Comparison of ENCODE assay signal across 14 mouse cellular contexts in the genomic region with DNA sequence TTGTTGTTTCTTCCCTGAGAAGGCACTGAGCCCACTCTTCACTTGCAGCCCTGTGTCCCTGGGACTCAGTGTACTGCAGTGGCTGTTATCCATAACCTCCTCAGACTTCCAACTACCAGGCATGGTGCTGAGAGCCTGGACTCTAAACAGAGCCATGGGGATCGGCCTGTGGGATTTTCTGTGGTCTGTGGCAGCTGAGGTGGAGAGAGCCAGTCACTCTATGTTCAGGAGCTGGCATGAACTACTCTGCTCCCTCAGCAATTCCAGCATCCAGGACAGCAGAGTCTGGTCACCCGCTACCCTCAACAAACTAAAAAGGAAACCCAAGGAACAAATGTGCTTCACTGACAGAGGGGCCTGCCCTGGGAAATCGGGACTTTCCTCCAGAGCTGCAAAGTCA. TPM values are rescaled to one million over a fixed set of nuclear protein-coding genes. Genes with fewer than 3 reads are reported as not detected.
A peak's percentile ranks its signal among the peaks of the same experiment; 100 is the strongest.
DNase-seq lines count a peak whose midpoint lies in the region; ATAC-seq and TF ChIP-seq lines count a peak whose summit lies in the region.
"Had no signal": no experiment of that assay in that cellular context is flagged by ENCODE, and none has a peak within 500 bp of the region (broad histone marks: within the 10 kb centered on the region; RNA-seq: fewer than 3 reads in every experiment).

No protein-coding gene starts in this region.

- no peaks in the 10 kb centered on the region for H3K9me3 ChIP-seq in forebrain, embryonic 10.5 days
- H3K9me3 ChIP-seq in forebrain, postnatal 0 days (ENCODE audit: low read length): no peaks in the 10 kb centered on the region
- no peaks in the 10 kb centered on the region for H3K9me3 ChIP-seq in hindbrain, embryonic 10.5 days
- H3K9me3 ChIP-seq in hindbrain, embryonic 11.5 days (ENCODE audit: control insufficient read depth, low read length): no peaks in the 10 kb centered on the region

- no peak overlapping the region for H3K9ac ChIP-seq in forebrain, postnatal 0 days
- no peak overlapping the region for H3K9ac ChIP-seq in hindbrain, embryonic 11.5 days (ENCODE audit: low read depth, low read length)

- H3K4me2 ChIP-seq in forebrain, postnatal 0 days (ENCODE audit: low read depth): no peak overlapping the region
- no peak overlapping the region for H3K4me2 ChIP-seq in hindbrain, embryonic 11.5 days (replicated peaks; ENCODE audit: low read depth, low read length)
- H3K4me2 ChIP-seq: midbrain, embryonic 11.5 days had no signal

- H3K27ac ChIP-seq in forebrain, embryonic 10.5 days: peak overlapping the region; percentile 89
- no peak overlapping the region for H3K27ac ChIP-seq in forebrain, postnatal 0 days (ENCODE audit: low read depth, low read length)
- H3K27ac ChIP-seq in hindbrain, embryonic 10.5 days: peak overlapping the region; percentile 86
- H3K27ac ChIP-seq in hindbrain, embryonic 11.5 days (ENCODE audit: low read depth, low read length): no peak overlapping the region
- H3K27ac ChIP-seq in testis, adult 2 months (ENCODE audit: control insufficient read depth, insufficient read depth, low read depth, low read length): 0 out of 2 replicates have a peak overlapping the region, but pooled peaks have one; percentile 37

- no peak for DNase-seq in forebrain, embryonic 10.5 days (ENCODE audit: extremely low spot score, low spot score)
- DNase-seq in forebrain, postnatal 0 days: no peak
- DNase-seq in hindbrain, embryonic 10.5 days (ENCODE audit: low spot score): no peak
- no peak for DNase-seq in hindbrain, embryonic 11.5 days (ENCODE audit: low spot score)
- DNase-seq in testis, postnatal 10 days (ENCODE audit: low spot score): no peak
- DNase-seq in urinary bladder, adult 18-20 months (ENCODE audit: low spot score in 2 of 2): no peak
- DNase-seq: gastrocnemius, postnatal 25 days; kidney, postnatal 10 days; lung, adult 18-20 months; spleen, adult 18-20 months; thymus, postnatal 25 days had no signal

- H3K4me3 ChIP-seq in forebrain, embryonic 10.5 days: no peak overlapping the region
- H3K4me3 ChIP-seq in forebrain, postnatal 0 days (ENCODE audit: low read depth, low read length): no peak overlapping the region
- no peak overlapping the region for H3K4me3 ChIP-seq in hindbrain, embryonic 10.5 days
- H3K4me3 ChIP-seq in hindbrain, embryonic 11.5 days (ENCODE audit: low read depth, low read length): no peak overlapping the region
- H3K4me3 ChIP-seq in testis, adult 2 months (ENCODE audit: control insufficient read depth, low read depth, low read length): no peak overlapping the region

- no peak for TF ChIP-seq POLR2A in testis, adult 2 months (IDR thresholded peaks at IDR 0.05; ENCODE audit: control insufficient read depth, low read depth, low read length)

- WGBS in forebrain, embryonic 10.5 days: 90% methylated on average over 3 of the region's 3 CpGs
- 72% methylated on average over 3 of the region's 3 CpGs for WGBS in forebrain, postnatal 0 days
- whole genome bisulfite sequencing in hindbrain, embryonic 10.5 days: 89% methylated on average over 3 of the region's 3 CpGs
- 81% methylated on average over 3 of the region's 3 CpGs for WGBS in hindbrain, embryonic 11.5 days

- no peak for ATAC-seq in forebrain, postnatal 0 days
- no peak for ATAC-seq in hindbrain, embryonic 11.5 days (ENCODE audit: low FRiP score)
- no peak for ATAC-seq in erythroid progenitor cell, adult 5-6 weeks (replicated peaks; ENCODE audit: low FRiP score, poor library complexity, severe bottlenecking)

- no peaks in the 10 kb centered on the region for H3K27me3 ChIP-seq in forebrain, embryonic 10.5 days (ENCODE audit: poor library complexity, severe bottlenecking)
- H3K27me3 ChIP-seq in forebrain, postnatal 0 days (ENCODE audit: insufficient read depth, low read length): no peaks in the 10 kb centered on the region
- no peaks in the 10 kb centered on the region for H3K27me3 ChIP-seq in hindbrain, embryonic 10.5 days (ENCODE audit: insufficient read depth, poor library complexity, severe bottlenecking)
- H3K27me3 ChIP-seq in hindbrain, embryonic 11.5 days (ENCODE audit: control insufficient read depth, insufficient read depth, low read length): no peaks in the 10 kb centered on the region
- H3K27me3 ChIP-seq in testis, adult 2 months (ENCODE audit: control insufficient read depth, insufficient read depth, low read length): no peaks in the 10 kb centered on the region

- peaks cover 45% of the 10 kb centered on the region for H3K4me1 ChIP-seq in forebrain, embryonic 10.5 days
- H3K4me1 ChIP-seq in forebrain, postnatal 0 days (ENCODE audit: insufficient read depth): peaks cover 9% of the 10 kb centered on the region
- peaks cover 49% of the 10 kb centered on the region for H3K4me1 ChIP-seq in hindbrain, embryonic 10.5 days (replicated peaks)
- peaks cover 10% of the 10 kb centered on the region for H3K4me1 ChIP-seq in hindbrain, embryonic 11.5 days (replicated peaks; ENCODE audit: control insufficient read depth, insufficient read depth, low read length)
- peaks cover 24% of the 10 kb centered on the region for H3K4me1 ChIP-seq in testis, adult 2 months (ENCODE audit: control insufficient read depth, insufficient read depth, low read length)

- TF ChIP-seq CTCF in forebrain, postnatal 0 days (IDR thresholded peaks at IDR 0.05; ENCODE audit: low read depth): no peak
- TF ChIP-seq CTCF in testis, adult 2 months (IDR thresholded peaks at IDR 0.05; ENCODE audit: control insufficient read depth, insufficient read depth, insufficient replicate concordance, low read depth, low read length): no peak

- H3K36me3 ChIP-seq in forebrain, embryonic 10.5 days (replicated peaks): peaks cover 13% of the 10 kb centered on the region
- H3K36me3 ChIP-seq in forebrain, postnatal 0 days (ENCODE audit: insufficient read depth): no peaks in the 10 kb centered on the region
- H3K36me3 ChIP-seq in hindbrain, embryonic 10.5 days: peaks cover 10% of the 10 kb centered on the region
- no peaks in the 10 kb centered on the region for H3K36me3 ChIP-seq in hindbrain, embryonic 11.5 days (ENCODE audit: control insufficient read depth, insufficient read depth, low read length)
- H3K36me3 ChIP-seq in testis, adult 2 months (ENCODE audit: control insufficient read depth, insufficient read depth, low read length): no peaks in the 10 kb centered on the region

RNA-seq across cellular contexts. Expression of a gene that starts 20.8 kb away (rescaled TPM):
- 4.6 and 4.8 TPM in 2 replicates for polyA plus RNA-seq in forebrain, embryonic 10.5 days (2016; fragmentation: Nextera tagmentation; extraction: Ambion mirVana)
- 6.3 and 11.7 TPM in 2 replicates for total RNA-seq in forebrain, postnatal 0 days (2014; rRNA removed)
- polyA plus RNA-seq in forebrain, postnatal 0 days (2015; fragmentation: Nextera tagmentation; extraction: Ambion mirVana): 7.2 and 8.6 TPM in 2 replicates
- 7.2 TPM in 2 replicates for polyA plus RNA-seq in hindbrain, embryonic 10.5 days (2016; fragmentation: Nextera tagmentation; extraction: Ambion mirVana)
- 5.3 and 6.0 TPM in 2 replicates for polyA plus RNA-seq in hindbrain, embryonic 11.5 days (2014; fragmentation: Nextera tagmentation; extraction: Ambion mirVana)
- 2.8 and 3.5 TPM in 2 replicates for polyA plus RNA-seq in testis, adult 2 months (2012; rRNA removed)
- total RNA-seq in erythroid progenitor cell, adult 5-6 weeks (2015; ENCODE audit: low replicate concordance): 6.5 and 9.6 TPM in 2 replicates
- total RNA-seq in erythroid progenitor cell, adult 5-6 weeks (2017; ENCODE audit: low replicate concordance): 1.1 and 1.2 TPM in 2 replicates

RNA-seq across cellular contexts. Expression of a gene that starts 43.1 kb away (rescaled TPM):
- 92.3 and 92.4 TPM in 2 replicates for polyA plus RNA-seq in forebrain, embryonic 10.5 days (2016; fragmentation: Nextera tagmentation; extraction: Ambion mirVana)
- total RNA-seq in forebrain, postnatal 0 days (2014; rRNA removed): 54.2 and 54.6 TPM in 2 replicates
- polyA plus RNA-seq in forebrain, postnatal 0 days (2015; fragmentation: Nextera tagmentation; extraction: Ambion mirVana): 79.2 and 100 TPM in 2 replicates
- polyA plus RNA-seq in hindbrain, embryonic 10.5 days (2016; fragmentation: Nextera tagmentation; extraction: Ambion mirVana): 86.7 and 90.7 TPM in 2 replicates
- 117 and 123 TPM in 2 replicates for polyA plus RNA-seq in hindbrain, embryonic 11.5 days (2014; fragmentation: Nextera tagmentation; extraction: Ambion mirVana)
- polyA plus RNA-seq in testis, adult 2 months (2012; rRNA removed): 35.7 and 48.2 TPM in 2 replicates
- total RNA-seq in erythroid progenitor cell, adult 5-6 weeks (2015; ENCODE audit: low replicate concordance): 34.6 and 38.6 TPM in 2 replicates
- 29.4 and 33.7 TPM in 2 replicates for total RNA-seq in erythroid progenitor cell, adult 5-6 weeks (2017; ENCODE audit: low replicate concordance)

Comparison
In these comparisons a context has a peak if more than half of its experiments do, and no peak if none do; other contexts are left out.
1. H3K27ac ChIP-seq: peak in forebrain, embryonic 10.5 days (single experiment), hindbrain, embryonic 10.5 days (single experiment) and testis, adult 2 months (single experiment); none in forebrain, postnatal 0 days (single experiment) and hindbrain, embryonic 11.5 days (single experiment).